Mouse (Mus musculus): ENCODE results near the gene Pou4f2. TPM values are rescaled to one million over a fixed set of nuclear protein-coding genes. Genes with fewer than 3 reads are reported as not detected.

Pou4f2 gene
- total RNA-seq, 2 experiments from 2014 or later = not detected

DNA sequence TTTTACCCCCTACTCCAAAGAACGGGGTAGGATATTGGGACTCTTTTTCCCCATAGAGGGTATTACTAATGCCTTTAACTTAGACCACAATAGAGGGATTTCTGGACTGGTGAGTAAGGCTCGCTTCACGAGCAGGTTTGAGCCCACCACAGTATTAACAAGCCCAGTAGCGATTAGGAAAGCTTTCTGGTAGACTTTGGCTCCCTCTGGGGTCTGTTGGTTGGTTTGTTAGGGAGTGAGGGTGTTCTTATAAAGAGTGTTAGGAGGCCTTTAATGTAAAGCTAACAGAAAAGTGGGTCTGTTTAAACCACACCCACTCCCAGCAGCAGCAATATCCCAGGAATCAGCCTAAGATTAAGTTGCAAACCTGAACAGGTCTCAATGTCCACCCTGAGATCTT, 17.2 kb downstream of the Pou4f2 start:
- no peak for DNase-seq (ENCODE audit: low spot score)

DNA sequence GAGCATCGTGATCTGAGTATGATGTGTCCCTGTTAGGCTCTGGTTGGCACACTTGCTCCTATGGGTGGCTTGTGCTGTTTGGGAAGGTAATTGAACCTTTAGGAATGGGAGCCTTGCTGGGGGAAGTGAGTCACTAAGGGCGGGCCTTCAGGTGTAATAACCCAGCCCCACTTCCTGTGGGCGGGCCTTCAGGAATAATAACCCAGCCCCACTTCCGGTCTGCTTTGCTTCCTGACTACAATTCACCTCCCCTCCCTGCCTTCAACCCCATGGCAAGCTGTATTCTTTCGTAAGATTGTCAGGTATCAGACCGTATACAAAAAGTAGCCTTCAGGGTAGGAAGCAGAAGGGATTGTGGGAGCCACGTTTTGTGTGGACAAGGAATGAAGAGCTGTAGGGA, 45.7 kb downstream of the Pou4f2 start:
- DNase-seq (ENCODE audit: low spot score) = no peak

Other genes starting within 250 kb of the Pou4f2 start
- gene Ttc29, start 223.3 kb downstream of the Pou4f2 start, total RNA-seq (2021) = not detected
- 10 to 100 TPM; 11.1 to 12.0 TPM for gene Rbmxl1, start 72.3 kb upstream of the Pou4f2 start, total RNA-seq (2021)
- gene Slc10a7, start 72.7 kb upstream of the Pou4f2 start, total RNA-seq (2021) = 1 to 10 TPM; 5.2 to 5.8 TPM

Data from gastrocnemius, adult 18-20 months (tissue).